Mouse (Mus musculus) ES-Bruce4 (cell line): ENCODE measurements around the gene Chpf2. TPM values are rescaled to one million over a fixed set of nuclear protein-coding genes. Genes with fewer than 3 reads are reported as not detected.

Source experiments
- H3K27ac ChIP-seq: 2 replicates; pipeline ENCODE4 v1.5.1; 2012; ENCODE audit warnings: low read length, inconsistent platforms; ENCODE audit not compliant: insufficient read depth
- H3K27me3 ChIP-seq: 2 replicates; pipeline ENCODE4 v1.6.1; 2012; ENCODE audit warnings: mild to moderate bottlenecking, low read length, inconsistent platforms; ENCODE audit not compliant: control insufficient read depth, poor library complexity, insufficient read depth, severe bottlenecking
- H3K36me3 ChIP-seq: 2 replicates; pipeline ENCODE4 v1.6.1; 2012; ENCODE audit warnings: inconsistent platforms, mild to moderate bottlenecking, low read length, moderate library complexity; ENCODE audit not compliant: control insufficient read depth, poor library complexity, insufficient read depth, severe bottlenecking
- H3K4me1 ChIP-seq: one replicate; pipeline ENCODE4 v1.8.1; 2011; ENCODE audit warnings: low read length; ENCODE audit not compliant: control insufficient read depth, insufficient read depth
- H3K4me3 ChIP-seq: 2 replicates; pipeline ENCODE4 v1.5.1; 2011; ENCODE audit warnings: low read depth, mild to moderate bottlenecking, low read length
- H3K9ac ChIP-seq: 2 replicates; pipeline ENCODE4 v1.6.1; 2012; ENCODE audit warnings: low read depth, mild to moderate bottlenecking, inconsistent platforms; ENCODE audit not compliant: poor library complexity, severe bottlenecking
- H3K9me3 ChIP-seq: replicated peaks from 2 replicates; pipeline ENCODE4 v1.6.1; 2012; ENCODE audit warnings: mild to moderate bottlenecking, low read length, inconsistent platforms; ENCODE audit not compliant: control insufficient read depth, poor library complexity, insufficient read depth, severe bottlenecking
- CTCF ChIP-seq: IDR thresholded peaks from one replicate; pipeline ENCODE4 v1.8.1; 2011; ENCODE audit warnings: low read depth, low read length
- EP300 ChIP-seq: IDR thresholded peaks from 2 replicates; pipeline ENCODE4 v1.6.1; 2011; ENCODE audit warnings: low read depth, low read length; ENCODE audit not compliant: insufficient read depth
- POLR2A ChIP-seq: IDR thresholded peaks from one replicate; pipeline ENCODE4 v1.8.1; 2011; ENCODE audit warnings: low read length; ENCODE audit not compliant: insufficient read depth
- polyA plus RNA-seq: library from polyadenylated mRNA; stranded (reverse); fragments of >200 nt; gene quantifications from 2 replicates; pipeline ENCODE4 v1.2.4, GENCODE M21; 2011; ENCODE audit warnings: low read depth; ENCODE audit not compliant: missing spikeins, insufficient read depth, insufficient read length

Gene Chpf2
- polyA plus RNA-seq, result 5.7 and 8.3 TPM in 2 replicates

DNA sequence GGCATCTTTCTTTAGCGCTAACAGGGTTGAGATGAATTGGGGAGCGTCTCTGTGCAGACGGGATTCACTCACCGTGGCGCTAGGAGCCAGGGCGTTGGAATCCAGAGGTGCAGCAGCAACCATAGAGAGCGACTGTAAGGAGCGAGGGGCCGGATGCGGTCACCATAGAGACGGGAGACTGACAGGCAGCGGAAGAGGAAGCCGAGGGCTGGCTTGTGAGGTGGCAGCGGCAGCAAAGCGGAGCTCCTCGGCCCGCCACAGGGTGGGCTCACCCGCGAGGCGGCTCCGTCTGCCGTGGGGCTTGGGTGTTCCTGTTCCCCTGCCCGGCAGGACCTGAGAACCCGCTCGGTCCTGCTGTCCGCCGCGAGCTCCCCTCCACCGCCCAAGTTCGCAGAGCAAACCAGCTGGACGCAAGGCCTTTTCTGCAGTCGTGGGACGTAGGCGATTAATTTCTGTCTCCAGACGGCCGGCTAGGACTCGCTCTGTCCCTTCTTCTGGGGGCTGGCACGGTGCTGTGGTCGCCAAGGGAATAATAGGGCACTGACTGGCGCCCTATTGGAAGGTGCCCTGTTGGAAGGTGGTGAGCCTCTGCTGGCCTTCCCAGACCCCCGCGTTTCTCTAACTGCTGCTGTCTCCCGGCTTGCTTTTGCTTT lies at the start of gene Chpf2:
Chpf2 (plus strand) TSS at position 195 of the 653 bp plus-strand sequence.
- no peaks in the 10 kb centered on the region for H3K27me3 ChIP-seq
- TF ChIP-seq CTCF (no peak), POLR2A (no peak), EP300 (no peak)
- H3K4me3 ChIP-seq, result peak within 1 kb of the TSS; percentile 70
- peak within 1 kb of the TSS; percentile 45 for H3K9ac ChIP-seq
- H3K4me1 ChIP-seq, result no peaks in the 10 kb centered on the region
- H3K9me3 ChIP-seq, result no peaks in the 10 kb centered on the region
- H3K27ac ChIP-seq, result no peak within 1 kb of the TSS
- no peaks in the 10 kb centered on the region for H3K36me3 ChIP-seq

- TF ChIP-seq CTCF (no peak), EP300 (no peak), POLR2A (no peak)
- H3K4me1 ChIP-seq, result no peaks in the 10 kb centered on the region
- H3K27me3 ChIP-seq, result no peaks in the 10 kb centered on the region
- H3K9me3 ChIP-seq, result no peaks in the 10 kb centered on the region
- no peaks in the 10 kb centered on the region for H3K36me3 ChIP-seq
- H3K27ac ChIP-seq, result no peak overlapping the region
- H3K4me3 ChIP-seq, result peak overlapping the region; percentile 14; the same call in 1 of the 2 replicates
- H3K9ac ChIP-seq, result no peak overlapping the region
Measured at GRCm38 (mm10) chr5:24537618-24538017, 48.9 kb upstream of the Chpf2 start.

- Histone ChIP-seq H3K27me3 (no peaks in the 10 kb centered on the region), H3K9me3 (no peaks in the 10 kb centered on the region), H3K36me3 (no peaks in the 10 kb centered on the region), H3K4me1 (no peaks in the 10 kb centered on the region), H3K4me3 (no peak overlapping the region), H3K9ac (no peak overlapping the region), H3K27ac (no peak overlapping the region)
- TF ChIP-seq CTCF (no peak), EP300 (no peak), POLR2A (no peak)
Measured at GRCm38 (mm10) chr5:24539571-24540296, 46.8 kb upstream of the Chpf2 start.

GRCm38 (mm10) chr5:24540387-24541143 lies 46.0 kb upstream of the Chpf2 start, which contains the start of gene Asb10:
TSS of gene Asb10 (minus strand) at chr5:24540978.
- Histone ChIP-seq H3K27me3 (no peaks in the 10 kb centered on the region), H3K9me3 (no peaks in the 10 kb centered on the region), H3K36me3 (no peaks in the 10 kb centered on the region), H3K27ac (no peak within 1 kb of the TSS), H3K9ac (no peak within 1 kb of the TSS), H3K4me1 (no peaks in the 10 kb centered on the region), H3K4me3 (peak within 1 kb of the TSS; percentile 42; the same call in 1 of the 2 replicates)
- no peak for TF ChIP-seq POLR2A
- no peak for TF ChIP-seq EP300
- TF ChIP-seq CTCF, result no peak

GRCm38 (mm10) chr5:24541144-24541569 lies 45.4 kb upstream of the Chpf2 start:
- H3K9me3 ChIP-seq, result no peaks in the 10 kb centered on the region
- no peak overlapping the region for H3K4me3 ChIP-seq
- no peaks in the 10 kb centered on the region for H3K36me3 ChIP-seq
- no peak overlapping the region for H3K9ac ChIP-seq
- no peak overlapping the region for H3K27ac ChIP-seq
- TF ChIP-seq POLR2A (no peak), EP300 (no peak), CTCF (no peak)
- no peaks in the 10 kb centered on the region for H3K4me1 ChIP-seq
- no peaks in the 10 kb centered on the region for H3K27me3 ChIP-seq
